Mouse (Mus musculus): ENCODE results near the gene Polr3gl.

- no peak for TF ChIP-seq CTCF (IDR thresholded peaks at IDR 0.05; ENCODE audit: low read depth)
- TF ChIP-seq EP300 (IDR thresholded peaks at IDR 0.05; ENCODE audit: low read depth) = no peak
These were observed 53.2 kb downstream of the Polr3gl start for GRCm38 (mm10) chr3:96540740-96541139.
